Mouse (Mus musculus) megakaryocyte-erythroid progenitor cell, adult 5-6 weeks (primary cell): ENCODE measurements at regions not wholly inside any gene's neighbourhood (a gene's known extent, or its start where the extent isn't known, plus 50 kb on each side); places are given as distances from the start of the nearest gene placed in this dataset.
A peak's percentile ranks its signal among the peaks of the same experiment; 100 is the strongest.

Source experiments
- ATAC-seq: replicated peaks from 2 replicates; pipeline ENCODE4 v1.8.0; 2016; ENCODE audit warnings: mild to moderate bottlenecking, inconsistent platforms; ENCODE audit not compliant: severe bottlenecking, poor library complexity, low FRiP score, low TSS enrichment

- ATAC-seq, result no peak
Observed at GRCm38 (mm10) chr10:44752719-44753390, 224.6 kb upstream of the Prdm1 start.

- ATAC-seq, result no peak
Observed at GRCm38 (mm10) chr10:44751061-44751460, 222.8 kb upstream of the Prdm1 start.

- no peak for ATAC-seq
Observed at GRCm38 (mm10) chr10:44749206-44749605, 220.9 kb upstream of the Prdm1 start.

- no peak for ATAC-seq
Observed at GRCm38 (mm10) chr10:44747419-44747818, 219.1 kb upstream of the Prdm1 start.

GRCm38 (mm10) chr10:44744221-44744620 is 215.9 kb upstream of the Prdm1 start:
- no peak for ATAC-seq

GRCm38 (mm10) chr10:44733641-44734040 is 205.3 kb upstream of the Prdm1 start:
- peak; percentile 67; the same call in 1 of the 2 replicates for ATAC-seq

- ATAC-seq, result no peak
Observed at GRCm38 (mm10) chr10:44730721-44731120, 202.4 kb upstream of the Prdm1 start.

GRCm38 (mm10) chr10:44728963-44729362 is 200.7 kb upstream of the Prdm1 start:
- no peak for ATAC-seq

- no peak for ATAC-seq
Observed at GRCm38 (mm10) chr10:44724575-44724974, 196.3 kb upstream of the Prdm1 start.

- ATAC-seq, result peak; percentile 52
Observed at GRCm38 (mm10) chr10:44723845-44724244, 195.5 kb upstream of the Prdm1 start.

- ATAC-seq, result no peak
Observed at GRCm38 (mm10) chr10:44723321-44723720, 195.0 kb upstream of the Prdm1 start.

- no peak for ATAC-seq
Observed at GRCm38 (mm10) chr10:44721670-44722069, 193.4 kb upstream of the Prdm1 start.

GRCm38 (mm10) chr10:44716612-44717011 is 188.3 kb upstream of the Prdm1 start:
- no peak for ATAC-seq

GRCm38 (mm10) chr10:44715902-44716301 is 187.6 kb upstream of the Prdm1 start:
- no peak for ATAC-seq

GRCm38 (mm10) chr10:44708830-44709229 is 180.5 kb upstream of the Prdm1 start:
- no peak for ATAC-seq

GRCm38 (mm10) chr10:44704143-44704542 is 175.8 kb upstream of the Prdm1 start:
- ATAC-seq, result no peak

- no peak for ATAC-seq
Observed at GRCm38 (mm10) chr10:44702108-44702507, 173.8 kb upstream of the Prdm1 start.

- ATAC-seq, result no peak
Observed at GRCm38 (mm10) chr10:44699988-44700537, 171.8 kb upstream of the Prdm1 start.

GRCm38 (mm10) chr10:44697966-44698365 is 169.7 kb upstream of the Prdm1 start:
- no peak for ATAC-seq

GRCm38 (mm10) chr10:44696973-44697372 is 168.7 kb upstream of the Prdm1 start:
- ATAC-seq, result no peak

GRCm38 (mm10) chr10:44691590-44692327 is 163.5 kb upstream of the Prdm1 start:
- ATAC-seq, result no peak
